Comparison of ENCODE assay signal across 8 mouse cellular contexts in the genomic region with DNA sequence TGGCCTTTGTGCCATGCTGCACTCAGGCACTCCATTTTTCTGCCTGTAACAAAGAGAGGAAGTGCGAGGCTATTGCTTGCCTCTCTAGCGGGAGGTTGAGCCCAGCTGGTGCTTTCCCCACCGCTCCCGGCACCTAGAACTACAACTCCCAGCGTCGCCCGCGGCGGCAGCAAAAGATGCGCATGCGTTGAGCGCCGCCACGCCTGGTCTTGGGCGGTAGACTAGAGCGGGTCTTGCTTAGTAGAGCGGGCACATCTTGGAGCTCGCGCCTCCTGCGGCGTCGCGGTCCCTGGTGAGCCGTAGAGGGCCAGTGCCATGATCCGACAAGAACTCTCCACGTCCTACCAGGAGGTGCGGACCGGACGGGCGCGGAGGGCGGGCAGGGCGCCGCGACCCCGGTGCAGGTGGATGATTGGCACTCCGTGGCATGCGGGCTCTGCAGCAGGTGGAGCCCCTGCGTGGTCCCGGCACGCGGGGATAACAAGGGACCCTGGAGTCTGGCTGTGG. TPM values are rescaled to one million over a fixed set of nuclear protein-coding genes. Genes with fewer than 3 reads are reported as not detected.
A peak's percentile ranks its signal among the peaks of the same experiment; 100 is the strongest.
DNase-seq lines count a peak whose midpoint lies in the region; ATAC-seq lines count a peak whose summit lies in the region.

Tmem206 (plus strand) TSS at position 187 of the 507 bp plus-strand sequence.

- peak within 1 kb of the TSS; percentile 95 for H3K4me2 ChIP-seq in embryonic facial prominence, embryonic 14.5 days (ENCODE audit: low read depth, low read length)
- peak within 1 kb of the TSS; percentile 63 for H3K4me2 ChIP-seq in kidney, embryonic 14.5 days (replicated peaks; ENCODE audit: low read depth, low read length)
- H3K4me2 ChIP-seq in limb, embryonic 15.5 days: peak within 1 kb of the TSS; percentile 82

- peak; percentile 97 for ATAC-seq in embryonic facial prominence, embryonic 14.5 days (ENCODE audit: low read depth)
- peak; percentile 96 for ATAC-seq in kidney, embryonic 14.5 days (ENCODE audit: low FRiP score, low TSS enrichment)
- ATAC-seq in limb, embryonic 15.5 days (ENCODE audit: insufficient number of reproducible peaks, low FRiP score, low TSS enrichment, low read depth): peak; percentile 84

- peak within 1 kb of the TSS; percentile 74 for H3K9ac ChIP-seq in embryonic facial prominence, embryonic 14.5 days (ENCODE audit: low read depth, low read length)
- peak within 1 kb of the TSS; percentile 79 for H3K9ac ChIP-seq in kidney, embryonic 14.5 days (ENCODE audit: low read depth, low read length)
- H3K9ac ChIP-seq in limb, embryonic 15.5 days: peak within 1 kb of the TSS; percentile 55

- peak within 1 kb of the TSS; percentile 89 for H3K4me3 ChIP-seq in embryonic facial prominence, embryonic 14.5 days (ENCODE audit: low read depth, low read length)
- H3K4me3 ChIP-seq in kidney, embryonic 14.5 days (ENCODE audit: low read length): peak within 1 kb of the TSS; percentile 73
- peak within 1 kb of the TSS; percentile 86 for H3K4me3 ChIP-seq in limb, embryonic 15.5 days

- WGBS in embryonic facial prominence, embryonic 14.5 days: under 1% methylated on average over 35 of the region's 42 CpGs
- WGBS in kidney, embryonic 14.5 days: under 1% methylated on average over 41 of the region's 42 CpGs
- under 1% methylated on average over 41 of the region's 42 CpGs for WGBS in limb, embryonic 15.5 days

- peaks cover 10% of the 10 kb centered on the region for H3K4me1 ChIP-seq in embryonic facial prominence, embryonic 14.5 days (ENCODE audit: control insufficient read depth, insufficient read depth, low read length)
- H3K4me1 ChIP-seq in kidney, embryonic 14.5 days (ENCODE audit: control insufficient read depth, insufficient read depth, low read length): peaks cover 9% of the 10 kb centered on the region; the same call in 1 of the 2 replicates
- peaks cover 27% of the 10 kb centered on the region for H3K4me1 ChIP-seq in limb, embryonic 15.5 days

- peak; percentile 93 for DNase-seq in 3T3-L1 (ENCODE audit: low read depth, low spot score)
- peak; percentile 79 to 89 for DNase-seq in adrenal gland, postnatal 4 days (ENCODE audit: low spot score in 2 of 2)
- DNase-seq in embryonic facial prominence, embryonic 14.5 days (ENCODE audit: low spot score): peak; percentile 97
- peak; percentile 92 to 94 for DNase-seq in heart, adult 9 months (ENCODE audit: low spot score in 2 of 2)
- peak; percentile 85 to 92 for DNase-seq in monocyte, adult 2 months (ENCODE audit: low read depth in 1 of 2, low spot score in 2 of 2)
- peak; percentile 97 to 98 for DNase-seq in spleen, postnatal 36 days (ENCODE audit: low spot score in 2 of 2)

- 0 out of 2 replicates have a peak within 1 kb of the TSS, but pooled peaks have one; percentile 28 for H3K27ac ChIP-seq in embryonic facial prominence, embryonic 14.5 days (replicated peaks; ENCODE audit: low read depth, low read length)
- H3K27ac ChIP-seq in kidney, embryonic 14.5 days (ENCODE audit: low read depth, low read length): no peak within 1 kb of the TSS; the same call in 1 of the 2 replicates
- peak within 1 kb of the TSS; percentile 69 for H3K27ac ChIP-seq in limb, embryonic 15.5 days

- no peaks in the 10 kb centered on the region for H3K36me3 ChIP-seq in embryonic facial prominence, embryonic 14.5 days (ENCODE audit: control insufficient read depth, insufficient read depth, low read length)
- H3K36me3 ChIP-seq in kidney, embryonic 14.5 days (ENCODE audit: control insufficient read depth, insufficient read depth, low read length): no peaks in the 10 kb centered on the region; the same call in 1 of the 2 replicates
- 0 out of 2 replicates have a peak, but pooled peaks cover 3% of the 10 kb centered on the region for H3K36me3 ChIP-seq in limb, embryonic 15.5 days

- H3K27me3 ChIP-seq in embryonic facial prominence, embryonic 14.5 days (replicated peaks; ENCODE audit: control insufficient read depth, insufficient read depth, low read length): no peaks in the 10 kb centered on the region
- no peaks in the 10 kb centered on the region for H3K27me3 ChIP-seq in kidney, embryonic 14.5 days (ENCODE audit: control insufficient read depth, insufficient read depth, low read length)
- H3K27me3 ChIP-seq in limb, embryonic 15.5 days: no peaks in the 10 kb centered on the region

- H3K9me3 ChIP-seq in embryonic facial prominence, embryonic 14.5 days (ENCODE audit: control insufficient read depth, low read length): no peaks in the 10 kb centered on the region
- H3K9me3 ChIP-seq in kidney, embryonic 14.5 days (ENCODE audit: control insufficient read depth, low read length): no peaks in the 10 kb centered on the region
- H3K9me3 ChIP-seq in limb, embryonic 15.5 days: no peaks in the 10 kb centered on the region

RNA-seq across cellular contexts. Expression of gene Tmem206, which starts in this region (rescaled TPM):
- total RNA-seq in adrenal gland, postnatal 4 days (2021): 10 to 100 TPM in 1 of 2 experiments, 1 to 10 TPM in 1; 8.0 to 10.4 TPM
- 16.4 and 18.2 TPM in 2 replicates for polyA plus RNA-seq in embryonic facial prominence, embryonic 14.5 days (2014; fragmentation: Nextera tagmentation; extraction: Ambion mirVana)
- 17.6 and 25.9 TPM in 2 replicates for polyA plus RNA-seq in kidney, embryonic 14.5 days (2014; fragmentation: Nextera tagmentation; extraction: Ambion mirVana)
- 17.8 and 18.5 TPM in 2 replicates for polyA plus RNA-seq in limb, embryonic 15.5 days (2015; fragmentation: Nextera tagmentation; extraction: Ambion mirVana)
